Mouse (Mus musculus): ENCODE data around the gene Rab20. TPM values are rescaled to one million over a fixed set of nuclear protein-coding genes. Genes with fewer than 3 reads are reported as not detected.

Rab20 gene
- 44.7 and 47.8 TPM in 2 replicates for polyA plus RNA-seq (2015; fragmentation: Nextera tagmentation; extraction: Ambion mirVana)

DNA sequence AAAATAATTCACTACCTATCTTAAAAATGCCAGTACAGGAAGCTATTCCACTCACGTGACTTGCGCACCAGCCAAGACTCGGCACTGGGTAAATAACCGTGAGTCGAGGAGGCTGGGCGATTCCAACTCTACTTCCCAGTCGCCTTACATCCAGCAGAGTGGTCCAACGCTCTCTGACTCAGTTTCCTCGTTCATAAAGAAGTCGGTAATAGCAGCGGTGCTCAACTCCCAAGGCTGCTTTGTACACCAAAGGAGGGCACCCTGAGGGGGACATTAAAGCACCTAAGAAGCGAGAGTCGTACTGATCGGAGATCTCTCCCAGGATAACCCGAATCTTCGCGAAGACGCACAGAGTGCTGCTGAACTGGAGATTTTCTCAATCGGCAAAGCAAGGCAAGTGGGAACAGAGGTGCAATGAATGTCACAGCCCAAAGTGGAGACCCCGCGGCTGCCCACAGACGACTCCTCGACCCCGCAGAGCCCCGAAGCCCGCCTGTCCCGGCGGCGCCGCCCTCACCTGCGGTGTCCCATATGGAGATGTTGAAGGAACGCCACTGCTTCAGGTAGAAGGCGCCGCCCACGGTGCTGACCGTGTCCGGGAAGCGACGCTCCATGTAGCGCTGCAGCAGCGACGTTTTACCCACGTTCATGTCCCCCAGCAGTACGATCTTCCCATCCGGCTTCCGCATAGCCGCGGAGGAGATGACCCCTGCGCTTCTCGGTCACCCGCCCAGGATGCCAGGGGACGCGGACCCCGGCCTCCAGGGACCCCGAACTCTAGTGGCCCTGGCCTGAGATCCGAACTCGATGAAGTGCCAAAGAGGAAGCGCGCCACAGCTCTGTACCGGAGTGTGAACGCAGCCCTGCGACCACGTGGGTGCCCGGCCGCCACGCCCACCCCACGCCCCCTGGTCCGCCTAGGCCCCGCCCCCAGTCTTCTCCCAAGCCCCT is at the start of gene Rab20:
Gene Rab20 (minus strand): TSS at position 900 of the 951 bp plus-strand sequence.
- peak within 1 kb of the TSS; percentile 84 for H3K4me3 ChIP-seq (ENCODE audit: low read length)
- no peaks in the 10 kb centered on the region for H3K36me3 ChIP-seq (ENCODE audit: control insufficient read depth, insufficient read depth)
- H3K9ac ChIP-seq (ENCODE audit: low read length): peak within 1 kb of the TSS; percentile 91
- H3K27ac ChIP-seq (ENCODE audit: low read length): peak within 1 kb of the TSS; percentile 97
- ATAC-seq (replicated peaks; ENCODE audit: extremely low read depth, insufficient read depth, low FRiP score): peak; percentile 73
- H3K9me3 ChIP-seq (replicated peaks; ENCODE audit: control insufficient read depth, low read length): no peaks in the 10 kb centered on the region
- no peaks in the 10 kb centered on the region; the same call in 1 of the 2 replicates for H3K27me3 ChIP-seq (ENCODE audit: control insufficient read depth, insufficient read depth, low read length)
- peaks cover 35% of the 10 kb centered on the region for H3K4me1 ChIP-seq (ENCODE audit: control insufficient read depth, insufficient read depth, low read length)
- under 1% methylated on average over 69 of the region's 69 CpGs for WGBS
- H3K4me2 ChIP-seq (ENCODE audit: low read depth, low read length): peak within 1 kb of the TSS; percentile 95

- no peak for ATAC-seq (replicated peaks; ENCODE audit: extremely low read depth, insufficient read depth, low FRiP score)
- Histone ChIP-seq H3K4me3 (ENCODE audit: low read length) (no peak overlapping the region), H3K9ac (ENCODE audit: low read length) (no peak overlapping the region), H3K4me1 (ENCODE audit: control insufficient read depth, insufficient read depth, low read length) (no peaks in the 10 kb centered on the region), H3K36me3 (ENCODE audit: control insufficient read depth, insufficient read depth) (no peaks in the 10 kb centered on the region; the same call in none of the 2 replicates), H3K9me3 (replicated peaks; ENCODE audit: control insufficient read depth, low read length) (no peaks in the 10 kb centered on the region), H3K27me3 (ENCODE audit: control insufficient read depth, insufficient read depth, low read length) (no peaks in the 10 kb centered on the region), H3K4me2 (ENCODE audit: low read depth, low read length) (no peak overlapping the region), H3K27ac (ENCODE audit: low read length) (no peak overlapping the region)
- 78% methylated on average over 3 of the region's 3 CpGs for WGBS
Measured at GRCm38 (mm10) chr8:11523331-11523730, 44.8 kb upstream of the Rab20 start.

GRCm38 (mm10) chr8:11518676-11519075 is 40.2 kb upstream of the Rab20 start:
- Histone ChIP-seq H3K4me2 (ENCODE audit: low read depth, low read length) (no peak overlapping the region), H3K9me3 (replicated peaks; ENCODE audit: control insufficient read depth, low read length) (no peaks in the 10 kb centered on the region), H3K27me3 (ENCODE audit: control insufficient read depth, insufficient read depth, low read length) (no peaks in the 10 kb centered on the region), H3K4me3 (ENCODE audit: low read length) (no peak overlapping the region), H3K4me1 (ENCODE audit: control insufficient read depth, insufficient read depth, low read length) (no peaks in the 10 kb centered on the region), H3K9ac (ENCODE audit: low read length) (no peak overlapping the region), H3K36me3 (ENCODE audit: control insufficient read depth, insufficient read depth) (peaks cover 6% of the 10 kb centered on the region), H3K27ac (ENCODE audit: low read length) (no peak overlapping the region)
- WGBS: 81% methylated on average over 11 of the region's 11 CpGs
- ATAC-seq (replicated peaks; ENCODE audit: extremely low read depth, insufficient read depth, low FRiP score): no peak

GRCm38 (mm10) chr8:11518056-11518396 is 39.5 kb upstream of the Rab20 start:
- Histone ChIP-seq H3K4me3 (ENCODE audit: low read length) (no peak overlapping the region), H3K4me2 (ENCODE audit: low read depth, low read length) (no peak overlapping the region), H3K9me3 (replicated peaks; ENCODE audit: control insufficient read depth, low read length) (no peaks in the 10 kb centered on the region), H3K27ac (ENCODE audit: low read length) (no peak overlapping the region), H3K9ac (ENCODE audit: low read length) (no peak overlapping the region), H3K4me1 (ENCODE audit: control insufficient read depth, insufficient read depth, low read length) (no peaks in the 10 kb centered on the region), H3K27me3 (ENCODE audit: control insufficient read depth, insufficient read depth, low read length) (no peaks in the 10 kb centered on the region), H3K36me3 (ENCODE audit: control insufficient read depth, insufficient read depth) (peaks cover 10% of the 10 kb centered on the region)
- 78% methylated on average over 6 of the region's 6 CpGs for WGBS
- no peak for ATAC-seq (replicated peaks; ENCODE audit: extremely low read depth, insufficient read depth, low FRiP score)

DNA sequence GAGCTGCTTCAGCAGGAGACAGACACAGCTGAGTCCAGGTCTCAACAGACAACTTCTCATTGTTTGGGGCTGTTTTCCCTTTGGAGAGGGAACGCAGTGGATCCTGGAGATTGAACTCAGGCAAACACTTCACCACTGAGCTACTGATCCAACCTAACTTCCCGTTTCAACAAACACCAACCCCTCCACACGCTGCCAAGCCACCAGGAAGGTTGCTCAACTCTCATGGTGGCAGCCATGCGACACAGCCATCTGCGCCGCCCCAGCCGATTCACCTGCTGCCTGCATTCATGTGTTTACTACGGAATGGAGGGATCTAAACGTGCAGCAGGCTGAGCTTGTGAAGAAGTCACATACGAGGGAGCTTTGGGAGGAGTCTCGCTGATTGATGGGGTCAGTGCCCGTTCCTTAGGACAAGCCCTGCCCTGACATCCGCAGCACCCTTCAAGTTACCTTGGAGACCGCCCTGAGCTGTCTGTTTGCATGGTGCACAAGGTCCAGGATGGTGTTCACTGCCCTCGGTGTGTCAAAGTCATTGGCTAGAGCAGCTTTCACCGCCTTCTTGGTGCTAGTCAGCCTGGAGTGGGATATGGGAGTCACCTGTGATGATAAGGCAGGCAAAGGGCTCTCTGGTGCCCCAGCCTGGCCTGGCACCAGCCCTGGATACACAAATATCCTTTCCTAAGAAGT is 39.0 kb upstream of the Rab20 start:
- no peak overlapping the region for H3K4me3 ChIP-seq (ENCODE audit: low read length)
- no peaks in the 10 kb centered on the region for H3K4me1 ChIP-seq (ENCODE audit: control insufficient read depth, insufficient read depth, low read length)
- peaks cover 15% of the 10 kb centered on the region for H3K36me3 ChIP-seq (ENCODE audit: control insufficient read depth, insufficient read depth)
- no peaks in the 10 kb centered on the region for H3K27me3 ChIP-seq (ENCODE audit: control insufficient read depth, insufficient read depth, low read length)
- no peak overlapping the region for H3K27ac ChIP-seq (ENCODE audit: low read length)
- no peak overlapping the region for H3K9ac ChIP-seq (ENCODE audit: low read length)
- no peaks in the 10 kb centered on the region for H3K9me3 ChIP-seq (replicated peaks; ENCODE audit: control insufficient read depth, low read length)
- ATAC-seq (replicated peaks; ENCODE audit: extremely low read depth, insufficient read depth, low FRiP score): no peak
- 80% methylated on average over 16 of the region's 16 CpGs for WGBS
- no peak overlapping the region for H3K4me2 ChIP-seq (ENCODE audit: low read depth, low read length)

GRCm38 (mm10) chr8:11516292-11516691 is 37.8 kb upstream of the Rab20 start:
- Histone ChIP-seq H3K4me2 (ENCODE audit: low read depth, low read length) (no peak overlapping the region), H3K27me3 (ENCODE audit: control insufficient read depth, insufficient read depth, low read length) (no peaks in the 10 kb centered on the region), H3K4me3 (ENCODE audit: low read length) (no peak overlapping the region), H3K9ac (ENCODE audit: low read length) (no peak overlapping the region), H3K4me1 (ENCODE audit: control insufficient read depth, insufficient read depth, low read length) (peaks cover 5% of the 10 kb centered on the region), H3K27ac (ENCODE audit: low read length) (no peak overlapping the region), H3K9me3 (replicated peaks; ENCODE audit: control insufficient read depth, low read length) (no peaks in the 10 kb centered on the region), H3K36me3 (ENCODE audit: control insufficient read depth, insufficient read depth) (peaks cover 26% of the 10 kb centered on the region)
- WGBS: 91% methylated on average over 9 of the region's 9 CpGs
- no peak for ATAC-seq (replicated peaks; ENCODE audit: extremely low read depth, insufficient read depth, low FRiP score)

- Histone ChIP-seq H3K4me1 (ENCODE audit: control insufficient read depth, insufficient read depth, low read length) (peaks cover 5% of the 10 kb centered on the region), H3K9ac (ENCODE audit: low read length) (no peak overlapping the region), H3K27me3 (ENCODE audit: control insufficient read depth, insufficient read depth, low read length) (no peaks in the 10 kb centered on the region), H3K36me3 (ENCODE audit: control insufficient read depth, insufficient read depth) (peaks cover 47% of the 10 kb centered on the region), H3K4me3 (ENCODE audit: low read length) (no peak overlapping the region), H3K4me2 (ENCODE audit: low read depth, low read length) (no peak overlapping the region), H3K9me3 (replicated peaks; ENCODE audit: control insufficient read depth, low read length) (no peaks in the 10 kb centered on the region), H3K27ac (ENCODE audit: low read length) (no peak overlapping the region)
- ATAC-seq (replicated peaks; ENCODE audit: extremely low read depth, insufficient read depth, low FRiP score): no peak
- 92% methylated on average over 5 of the region's 5 CpGs for WGBS
Measured at GRCm38 (mm10) chr8:11513247-11513646, 34.7 kb upstream of the Rab20 start.

DNA sequence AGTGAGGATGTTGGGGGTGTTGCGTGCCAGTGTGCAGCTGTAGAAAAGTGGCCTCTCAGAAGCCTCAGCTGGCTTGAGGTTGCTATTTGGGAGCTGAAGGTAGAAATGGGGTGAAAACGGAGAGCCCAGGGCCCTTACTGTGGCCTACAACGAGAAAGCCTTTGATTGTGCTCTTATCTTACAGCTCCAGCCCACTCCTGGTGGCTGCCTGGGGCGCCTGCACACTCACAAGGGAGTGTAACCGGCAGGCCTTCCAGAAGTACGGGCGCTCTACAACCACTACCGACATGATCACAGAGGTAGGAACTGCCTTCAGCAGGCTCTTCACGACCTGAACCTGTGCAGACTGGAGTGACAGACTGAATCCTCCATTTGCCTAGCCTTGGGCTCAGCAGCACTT is 34.2 kb upstream of the Rab20 start:
- Histone ChIP-seq H3K4me2 (ENCODE audit: low read depth, low read length) (no peak overlapping the region), H3K9me3 (replicated peaks; ENCODE audit: control insufficient read depth, low read length) (no peaks in the 10 kb centered on the region), H3K4me3 (ENCODE audit: low read length) (no peak overlapping the region), H3K36me3 (ENCODE audit: control insufficient read depth, insufficient read depth) (peaks cover 50% of the 10 kb centered on the region), H3K27me3 (ENCODE audit: control insufficient read depth, insufficient read depth, low read length) (no peaks in the 10 kb centered on the region), H3K9ac (ENCODE audit: low read length) (no peak overlapping the region), H3K4me1 (ENCODE audit: control insufficient read depth, insufficient read depth, low read length) (peaks cover 5% of the 10 kb centered on the region), H3K27ac (ENCODE audit: low read length) (no peak overlapping the region)
- WGBS: 74% methylated on average over 9 of the region's 9 CpGs
- ATAC-seq (replicated peaks; ENCODE audit: extremely low read depth, insufficient read depth, low FRiP score): no peak

- peaks cover 5% of the 10 kb centered on the region for H3K4me1 ChIP-seq (ENCODE audit: control insufficient read depth, insufficient read depth, low read length)
- 59% methylated on average over 5 of the region's 5 CpGs for WGBS
- H3K27me3 ChIP-seq (ENCODE audit: control insufficient read depth, insufficient read depth, low read length): no peaks in the 10 kb centered on the region
- H3K27ac ChIP-seq (ENCODE audit: low read length): 0 out of 2 replicates have a peak overlapping the region, but pooled peaks have one; percentile 37
- no peak overlapping the region for H3K4me2 ChIP-seq (ENCODE audit: low read depth, low read length)
- H3K9me3 ChIP-seq (replicated peaks; ENCODE audit: control insufficient read depth, low read length): no peaks in the 10 kb centered on the region
- peaks cover 55% of the 10 kb centered on the region for H3K36me3 ChIP-seq (ENCODE audit: control insufficient read depth, insufficient read depth)
- H3K9ac ChIP-seq (ENCODE audit: low read length): no peak overlapping the region
- H3K4me3 ChIP-seq (ENCODE audit: low read length): no peak overlapping the region
- peak; percentile 45; the same call in 1 of the 2 replicates for ATAC-seq (replicated peaks; ENCODE audit: extremely low read depth, insufficient read depth, low FRiP score)
Measured at GRCm38 (mm10) chr8:11510971-11511370, 32.5 kb upstream of the Rab20 start.
